Mouse (Mus musculus): Measurements from ENCODE around the gene Dpep3. TPM values are rescaled to one million over a fixed set of nuclear protein-coding genes. Genes with fewer than 3 reads are reported as not detected.

Dpep3 gene
- total RNA-seq, 4 experiments from 2014 or later = 0.23 TPM; not detected in 3

DNA sequence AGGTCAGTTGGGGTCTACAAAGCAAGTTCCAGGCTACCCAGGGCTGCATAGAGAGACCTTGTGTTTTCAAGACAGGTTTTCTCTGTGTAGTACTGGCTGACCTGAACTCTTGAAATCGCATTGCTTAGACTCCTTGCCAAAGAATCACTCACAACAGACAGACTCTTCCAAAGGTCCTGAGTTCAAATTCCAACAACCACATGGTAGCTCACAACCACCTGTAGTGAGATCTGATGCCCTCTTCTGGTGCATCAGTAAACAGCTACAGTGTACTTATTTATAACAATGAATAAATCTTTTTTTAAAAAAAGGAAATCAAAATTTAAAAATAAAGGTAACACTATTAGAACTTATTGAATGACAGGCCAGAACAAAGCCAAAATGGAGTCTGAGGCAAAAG lies 1.9 kb upstream of the Dpep3 start:
- no peak for DNase-seq (ENCODE audit: low spot score in 2 of 2)

- no peak for DNase-seq (ENCODE audit: low spot score in 2 of 2)
Observed at GRCm38 (mm10) chr8:105975363-105975762, 3.9 kb downstream of the Dpep3 start.

DNA sequence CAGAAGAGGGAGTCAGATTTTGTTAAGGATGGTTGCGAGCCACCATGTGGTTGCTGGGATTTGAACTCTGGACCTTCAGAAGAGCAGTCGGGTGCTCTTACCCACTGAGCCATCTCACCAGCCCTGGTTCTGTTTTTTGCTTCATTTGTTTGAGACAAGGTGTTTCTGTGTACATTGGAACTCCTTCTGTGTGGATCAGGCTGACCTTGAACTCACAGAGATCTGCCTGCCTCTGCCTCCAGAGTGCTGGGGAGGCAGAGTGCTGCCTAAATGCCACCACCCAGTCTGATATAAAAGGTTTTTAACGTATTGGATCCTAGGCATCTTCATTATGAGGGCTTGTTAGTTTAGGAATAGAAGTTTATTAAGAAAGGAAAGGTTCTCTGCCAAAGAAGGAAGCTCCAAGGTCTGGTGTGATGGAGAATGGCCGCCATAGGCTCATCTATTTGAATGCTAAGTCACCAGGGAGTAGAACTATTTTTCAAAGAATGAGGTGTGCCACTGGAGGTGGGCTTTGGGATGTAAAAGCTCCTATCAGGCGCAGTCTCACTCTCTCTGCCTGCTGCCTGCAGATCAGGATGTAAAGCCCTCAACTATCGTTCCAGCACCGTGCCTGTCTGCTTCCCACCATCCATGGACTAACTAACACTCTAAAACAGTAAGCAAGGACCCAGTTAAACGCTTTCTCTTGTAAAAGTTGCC lies 8.1 kb downstream of the Dpep3 start:
- DNase-seq (ENCODE audit: low spot score in 2 of 2) = no peak

GRCm38 (mm10) chr8:105969367-105969766 lies 9.9 kb downstream of the Dpep3 start:
- no peak for DNase-seq (ENCODE audit: low spot score in 2 of 2)

DNA sequence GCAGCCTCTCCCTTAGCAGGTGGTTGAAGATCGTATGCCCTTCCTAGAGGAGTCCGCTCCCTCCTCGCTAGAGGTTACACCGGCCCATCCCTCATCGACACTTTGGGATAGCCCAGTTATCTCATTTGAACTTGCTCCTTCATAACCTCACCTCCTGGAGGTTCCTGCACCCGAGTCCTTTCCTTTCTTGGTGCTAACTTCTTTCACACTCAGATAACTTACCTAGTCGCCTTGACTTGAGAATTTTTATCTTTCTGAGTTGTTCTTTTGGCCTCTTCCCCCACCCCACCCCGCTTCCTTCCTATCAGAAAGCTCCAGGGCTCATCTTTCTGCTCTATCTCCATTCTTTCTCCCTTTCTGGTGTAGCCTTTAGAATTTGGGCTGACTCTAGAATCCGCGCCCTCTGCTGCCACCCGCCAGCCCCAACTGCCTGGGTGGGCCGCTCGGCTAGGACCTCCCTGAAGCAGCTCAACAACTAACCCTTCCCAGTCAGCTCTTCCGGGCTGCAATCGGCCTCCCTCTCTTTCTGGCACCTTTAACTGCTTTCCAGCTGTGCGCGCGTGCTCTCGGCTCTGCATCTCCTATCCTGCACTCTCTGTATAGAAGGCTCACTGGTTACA lies 12.4 kb downstream of the Dpep3 start:
- no peak for DNase-seq (ENCODE audit: low spot score in 2 of 2)

DNA sequence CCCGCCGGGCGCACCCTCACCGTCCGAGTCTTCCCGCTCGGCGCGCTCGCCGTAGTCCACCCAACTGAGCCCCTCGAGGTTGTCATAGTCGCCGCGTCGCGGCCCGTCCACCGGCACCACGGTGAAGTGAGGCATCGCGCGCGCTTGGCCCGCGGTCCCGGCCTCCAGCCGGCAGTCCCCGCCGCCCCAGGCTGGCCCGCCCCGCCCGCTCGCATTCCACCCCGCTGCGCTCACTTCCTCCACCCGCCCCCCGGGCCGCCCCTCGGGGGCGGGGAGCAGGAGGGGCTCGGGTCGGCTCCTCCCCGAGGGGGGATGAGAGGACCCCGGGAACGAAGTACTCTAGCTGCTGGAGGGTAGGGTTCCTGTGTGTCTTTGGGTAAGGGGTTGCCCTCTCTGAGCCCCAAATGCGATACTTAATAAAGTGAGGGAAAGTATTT lies 13.3 kb downstream of the Dpep3 start, which contains the start of gene Slc12a4:
Slc12a4 (minus strand) TSS at position 193 of the 437 bp plus-strand sequence.
- no peak for DNase-seq (ENCODE audit: low spot score in 2 of 2)

GRCm38 (mm10) chr8:105965266-105965904 lies 13.8 kb downstream of the Dpep3 start:
- DNase-seq (ENCODE audit: low spot score in 2 of 2) = no peak

DNA sequence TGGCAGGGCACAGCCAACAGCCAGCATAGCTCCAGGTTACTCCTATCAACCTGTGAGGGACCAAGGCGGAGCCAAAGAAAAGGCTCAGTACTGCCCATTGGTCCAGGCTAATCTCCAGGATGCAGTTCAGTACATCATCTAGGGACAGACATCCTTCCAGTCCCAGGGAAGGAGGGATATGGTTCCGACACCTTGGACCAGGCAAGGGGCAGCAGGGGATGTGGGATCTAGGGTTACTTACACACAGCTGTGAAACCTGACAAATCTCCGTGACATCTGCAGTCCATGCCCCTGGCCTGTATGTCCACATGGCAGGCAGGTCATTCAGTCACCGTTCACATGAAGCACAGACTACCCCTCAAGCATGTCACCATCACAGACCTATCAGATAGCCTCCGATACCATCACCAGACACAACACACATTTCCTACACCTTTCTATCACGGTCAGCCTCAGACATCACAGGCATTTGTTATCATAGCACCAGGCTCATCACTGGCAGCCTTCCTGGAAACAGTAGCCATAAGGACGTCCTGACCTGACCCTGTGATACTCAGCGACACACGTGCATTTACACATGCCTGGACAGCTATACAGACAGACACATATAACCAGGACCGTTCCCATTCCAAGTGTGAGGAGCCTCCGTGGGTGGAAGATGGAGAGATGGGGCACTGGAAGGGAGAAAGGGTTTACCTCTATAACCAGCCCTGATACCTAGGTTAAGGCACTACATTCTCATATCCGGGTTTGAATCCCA lies 14.5 kb downstream of the Dpep3 start:
- DNase-seq (ENCODE audit: low spot score in 2 of 2) = no peak

GRCm38 (mm10) chr8:105961536-105961935 lies 17.7 kb downstream of the Dpep3 start:
- no peak for DNase-seq (ENCODE audit: low spot score in 2 of 2)

DNA sequence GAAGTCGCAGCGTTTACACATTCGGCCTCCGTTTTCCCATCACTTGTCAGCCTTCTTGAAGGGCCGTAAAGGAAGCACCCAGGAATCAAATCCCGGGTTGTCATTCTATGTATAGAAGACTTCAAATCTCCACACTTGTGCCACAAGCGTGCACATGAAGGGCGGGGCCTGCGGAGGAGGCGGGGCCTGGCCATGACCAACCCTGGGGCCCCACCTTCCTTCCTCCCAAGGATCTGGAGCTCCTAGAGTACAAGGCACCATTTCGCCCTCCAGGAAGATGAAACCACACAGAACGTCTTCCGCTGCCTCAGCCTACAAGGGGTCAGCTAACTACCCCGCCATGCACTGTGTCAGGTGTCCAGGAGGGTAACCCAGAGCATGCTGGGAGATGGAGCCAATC lies 18.1 kb downstream of the Dpep3 start:
- DNase-seq (ENCODE audit: low spot score in 2 of 2) = no peak

GRCm38 (mm10) chr8:105959350-105959749 lies 19.9 kb downstream of the Dpep3 start:
- no peak for DNase-seq (ENCODE audit: low spot score in 2 of 2)

DNA sequence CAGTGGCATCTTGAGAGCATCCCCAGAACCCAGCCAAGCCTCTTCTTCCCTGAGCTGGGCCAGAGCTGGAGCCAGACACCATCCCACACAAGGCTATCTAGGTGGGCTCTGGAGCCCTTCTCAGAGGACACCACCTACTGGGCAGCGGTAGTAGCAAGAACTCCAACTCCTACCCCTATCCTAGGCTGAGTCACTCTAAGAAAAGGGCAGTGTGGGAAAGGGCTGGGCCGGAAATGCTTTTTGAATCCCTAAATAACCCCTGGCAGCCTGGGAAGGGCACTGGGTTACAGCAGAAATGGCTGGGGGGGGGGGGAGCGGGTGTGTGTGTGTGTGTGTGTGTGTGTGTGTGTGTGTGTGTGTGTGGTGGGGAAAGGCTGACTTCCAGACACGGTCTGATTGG lies 21.4 kb downstream of the Dpep3 start:
- DNase-seq (ENCODE audit: low spot score in 2 of 2) = no peak

DNA sequence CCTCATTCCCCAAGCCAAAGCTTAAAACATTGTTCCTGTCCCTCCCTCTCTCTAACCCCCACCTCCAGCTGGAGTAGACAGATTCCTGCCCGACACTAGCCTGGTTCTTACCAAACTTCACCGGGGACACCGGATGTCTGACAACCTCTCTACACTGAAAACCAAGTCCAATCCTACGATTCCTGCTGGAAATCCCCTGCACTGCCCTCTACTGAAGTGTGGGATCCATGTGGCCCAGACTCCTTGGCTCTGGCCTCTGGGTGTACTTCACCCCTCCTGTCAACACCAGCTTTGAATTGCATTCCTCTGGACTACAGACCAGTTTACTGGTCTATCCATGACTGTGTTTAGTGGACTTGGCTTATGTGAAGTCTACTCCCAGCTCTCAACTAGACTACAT lies 22.7 kb downstream of the Dpep3 start:
- no peak for DNase-seq (ENCODE audit: low spot score in 2 of 2)

DNA sequence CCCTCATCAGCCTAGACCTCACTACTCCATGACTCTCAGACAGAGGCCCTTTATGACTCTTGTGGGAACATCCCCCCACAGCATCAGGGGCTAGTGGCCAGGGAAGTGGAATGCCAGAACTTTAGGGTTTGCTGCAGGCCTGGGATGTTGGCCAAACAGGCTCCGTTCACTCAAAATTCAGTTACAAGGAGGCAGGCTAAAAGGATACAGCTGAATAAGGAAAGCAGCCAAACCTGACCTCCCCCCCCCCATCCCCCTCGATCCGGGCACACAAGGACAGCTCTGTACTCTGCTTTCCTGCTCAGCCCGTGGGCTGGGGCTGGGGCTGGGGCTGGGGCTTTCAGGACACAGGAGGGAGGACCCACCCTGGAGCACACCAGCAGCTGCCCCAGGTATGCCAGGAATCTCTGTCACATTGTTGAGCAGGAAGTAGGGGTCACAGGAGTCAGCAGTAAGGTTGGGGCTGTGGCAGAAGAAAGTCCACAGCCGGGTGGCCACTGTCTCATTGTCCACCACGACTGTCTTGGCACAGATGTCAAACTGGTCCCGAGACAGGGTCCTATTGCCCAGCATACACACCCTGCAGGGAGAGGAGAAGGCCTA lies 28.1 kb downstream of the Dpep3 start:
- DNase-seq (ENCODE audit: low spot score in 2 of 2) = no peak

DNA sequence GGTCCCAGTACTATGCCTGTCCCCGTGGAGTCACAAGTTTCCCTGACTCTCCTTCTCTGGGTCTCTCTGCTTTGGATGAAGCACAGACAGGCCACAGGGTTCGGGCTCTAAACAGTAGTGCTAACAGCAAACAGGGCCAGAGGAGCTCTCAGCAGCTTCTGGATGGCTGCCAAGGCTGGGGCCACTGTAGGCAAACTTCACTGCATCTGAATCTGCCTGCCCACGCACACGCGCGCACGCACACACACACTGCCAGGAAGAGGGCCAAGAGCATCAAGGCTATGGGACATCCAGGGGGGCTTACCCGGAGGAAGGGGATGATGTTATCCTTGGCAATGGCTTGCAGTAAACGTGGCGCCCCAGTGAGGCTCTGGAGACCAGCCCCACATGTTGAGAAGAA lies 29.9 kb downstream of the Dpep3 start:
- no peak for DNase-seq (ENCODE audit: low spot score in 2 of 2)

DNA sequence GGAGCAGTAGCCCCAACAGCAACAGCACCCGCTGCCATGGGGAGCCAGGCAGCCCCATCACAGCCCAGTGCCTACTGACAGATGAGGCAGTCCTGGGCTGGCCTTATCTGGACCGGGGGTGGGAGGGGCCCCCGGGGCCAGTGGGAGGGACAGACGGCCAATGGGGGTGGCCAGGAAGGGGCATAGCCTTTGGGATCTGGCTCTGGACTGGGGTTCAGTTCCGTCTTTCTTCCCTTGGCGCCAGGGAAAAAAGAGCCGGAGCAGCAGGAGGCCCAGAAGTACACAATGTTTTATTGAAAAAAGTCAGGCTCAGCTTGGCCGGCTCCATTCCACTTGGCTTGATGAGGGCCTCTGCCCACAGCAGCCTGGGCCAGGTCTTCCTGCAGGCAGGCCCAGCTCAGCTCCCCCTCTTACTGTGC lies 35.9 kb downstream of the Dpep3 start, which contains the start of gene Lcat:
Lcat (minus strand) TSS at position 62 of the 419 bp plus-strand sequence.
- DNase-seq (ENCODE audit: low spot score in 2 of 2) = no peak

DNA sequence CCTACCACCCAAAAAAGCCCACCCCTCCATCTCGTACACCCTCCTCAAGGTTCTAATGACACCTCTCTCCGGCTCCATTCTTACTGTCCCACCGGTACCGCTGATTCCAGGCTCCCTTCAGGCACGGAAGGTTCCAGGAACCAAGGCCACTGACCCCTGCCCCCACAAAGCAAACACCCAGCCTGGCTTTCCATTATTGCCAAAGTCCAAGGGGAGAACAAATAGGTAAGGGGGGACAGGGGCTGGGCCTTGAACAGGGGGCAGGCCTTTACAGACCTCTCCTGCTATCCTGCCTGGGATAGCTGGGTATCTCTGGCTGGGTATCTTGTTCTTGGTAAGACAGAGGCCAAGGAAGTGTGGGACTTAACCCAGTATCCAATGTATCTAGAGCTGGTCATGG lies 36.7 kb downstream of the Dpep3 start:
- DNase-seq (ENCODE audit: low spot score in 2 of 2) = no peak

GRCm38 (mm10) chr8:105942026-105942425 lies 37.2 kb downstream of the Dpep3 start:
- no peak for DNase-seq (ENCODE audit: low spot score in 2 of 2)

DNA sequence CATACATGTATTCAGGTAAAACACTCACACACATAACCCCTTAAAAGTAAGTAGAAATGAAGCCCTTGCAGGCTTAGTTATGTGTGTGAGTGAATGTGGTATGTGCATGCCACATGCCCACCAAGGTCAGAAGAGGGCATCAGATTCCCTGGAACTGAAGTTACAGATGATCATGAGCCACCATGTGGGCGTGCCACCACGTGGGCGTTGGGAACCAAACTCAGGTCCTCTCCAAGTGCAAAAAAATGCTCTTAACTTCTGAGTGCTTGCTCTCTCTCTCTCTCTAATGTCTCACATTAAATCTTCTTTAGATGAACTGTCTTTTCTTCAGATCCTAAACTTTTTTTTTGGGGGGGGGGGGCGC lies 40.9 kb downstream of the Dpep3 start, which contains the start of gene Psmb10:
Psmb10 (minus strand) TSS at position 139 of the 364 bp plus-strand sequence.
- DNase-seq (ENCODE audit: low spot score in 2 of 2) = no peak

DNA sequence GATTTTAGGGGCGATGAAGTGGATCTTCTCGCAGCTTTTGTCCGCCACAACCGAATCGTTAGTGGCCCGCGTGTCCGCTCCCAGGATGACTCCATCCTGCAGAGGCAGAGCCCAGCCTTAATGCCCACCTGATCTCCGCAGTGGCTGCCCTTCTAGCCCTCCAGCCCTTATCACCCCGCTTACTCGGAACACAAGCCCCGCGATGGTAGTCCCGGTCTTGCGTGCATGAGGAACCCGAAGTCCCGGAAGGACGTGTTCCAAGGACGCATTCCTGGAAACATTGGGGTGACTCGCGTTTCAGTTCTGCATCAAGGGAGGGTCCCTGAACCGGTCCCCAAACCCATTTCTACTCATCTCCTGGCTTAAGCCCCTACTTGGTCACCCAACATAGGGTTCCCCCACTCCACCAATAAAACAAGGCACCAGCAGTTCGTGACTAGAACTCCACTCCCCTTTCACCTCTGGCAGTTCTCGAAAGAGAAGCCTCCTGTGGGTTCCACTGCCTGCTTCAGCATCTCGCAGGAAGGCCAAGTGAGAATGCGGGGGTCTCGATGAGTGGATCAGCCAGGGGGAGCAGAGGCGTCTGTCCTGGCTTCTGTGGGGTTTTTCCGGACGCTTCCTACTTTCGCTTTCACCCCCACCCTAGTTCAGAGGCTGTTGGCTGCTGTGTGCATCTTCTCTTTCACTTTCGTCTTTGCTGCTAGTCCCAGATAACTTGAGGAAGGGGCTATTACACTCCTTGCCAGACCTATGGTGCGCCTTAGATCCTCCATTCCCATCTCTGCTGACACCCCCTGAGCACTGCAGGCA lies 41.5 kb downstream of the Dpep3 start:
- peak in 1 of 2 experiments; percentile 60 for DNase-seq (ENCODE audit: low spot score in 2 of 2)
